Mouse (Mus musculus) liver, postnatal 0 days (tissue): Measurements from ENCODE around the gene Gm867. TPM values are rescaled to one million over a fixed set of nuclear protein-coding genes. Genes with fewer than 3 reads are reported as not detected.

Source experiments
- ATAC-seq: fragments of 200-750 bp; cut with Nextera tagmentation; 2 replicates; pipeline ENCODE4 v1.8.0; 2017; ENCODE audit warnings: mild to moderate bottlenecking, moderate library complexity
- DNase-seq: peaks from one replicate; pipeline ENCODE4 v3.0.0-alpha.2; 2016
- H3K27ac ChIP-seq: fragments of 300-500 bp; sonication (generic); 2 replicates; pipeline ENCODE4 v1.5.1; 2014; ENCODE audit warnings: antibody characterized with exemption, moderate library complexity, mild to moderate bottlenecking, low read depth
- H3K27me3 ChIP-seq: fragments of 300-500 bp; sonication (generic); 2 replicates; pipeline ENCODE4 v1.6.1; 2014; ENCODE audit warnings: low read length, control low read depth, mixed read lengths; ENCODE audit not compliant: insufficient read depth
- H3K36me3 ChIP-seq: fragments of 300-500 bp; sonication (generic); replicated peaks from 2 replicates; pipeline ENCODE4 v1.6.1; 2014; ENCODE audit warnings: mild to moderate bottlenecking, control low read depth, low read length, moderate library complexity, mixed read lengths; ENCODE audit not compliant: insufficient read depth
- H3K4me1 ChIP-seq: fragments of 300-500 bp; sonication (generic); 2 replicates; pipeline ENCODE4 v1.6.1; 2014; ENCODE audit warnings: antibody characterized with exemption, mild to moderate bottlenecking, control low read depth; ENCODE audit not compliant: insufficient read depth
- H3K4me2 ChIP-seq: fragments of 300-500 bp; sonication (generic); 2 replicates; pipeline ENCODE4 v1.6.1; 2014; ENCODE audit warnings: low read depth, mild to moderate bottlenecking, low read length, moderate library complexity, mixed read lengths
- H3K4me3 ChIP-seq: fragments of 300-500 bp; sonication (generic); 2 replicates; pipeline ENCODE4 v1.5.1; 2014; ENCODE audit warnings: low read depth, low read length
- H3K9ac ChIP-seq: fragments of 300-500 bp; sonication (generic); replicated peaks from 2 replicates; pipeline ENCODE4 v1.6.1; 2014; ENCODE audit warnings: mild to moderate bottlenecking, moderate library complexity
- H3K9me3 ChIP-seq: fragments of 300-500 bp; sonication (generic); 2 replicates; pipeline ENCODE4 v1.6.1; 2016; ENCODE audit warnings: mild to moderate bottlenecking, control low read depth, low read length, mixed read lengths
- CTCF ChIP-seq: sonication (generic); IDR thresholded peaks from 2 replicates; pipeline ENCODE4 v1.5.1; 2016; ENCODE audit warnings: antibody characterized with exemption, low read depth
- EP300 ChIP-seq: IDR thresholded peaks from 2 replicates; pipeline ENCODE4 v1.6.1; 2016; ENCODE audit warnings: antibody characterized with exemption, low read depth, mild to moderate bottlenecking
- WGBS: fragments of 180-500 bp; shearing (Covaris S2); extraction: QIAGEN DNeasy Blood & Tissue Kit; methylation state at CpG from one replicate; pipeline ENCODE4 v1.1.7; 2014; ENCODE audit not compliant: insufficient replicate concordance; 5-methylcytosine and 5-hydroxymethylcytosine counted together
- polyA plus RNA-seq: library from polyadenylated mRNA; unstranded; fragments of >200 nt; fragmentation: Nextera tagmentation; extraction: Ambion mirVana; gene quantifications from 2 replicates; pipeline ENCODE4 v1.2.1, GENCODE M21; 2015

Gene Gm867
- polyA plus RNA-seq, 1 experiment from 2014 or later: 8.6 TPM

DNA sequence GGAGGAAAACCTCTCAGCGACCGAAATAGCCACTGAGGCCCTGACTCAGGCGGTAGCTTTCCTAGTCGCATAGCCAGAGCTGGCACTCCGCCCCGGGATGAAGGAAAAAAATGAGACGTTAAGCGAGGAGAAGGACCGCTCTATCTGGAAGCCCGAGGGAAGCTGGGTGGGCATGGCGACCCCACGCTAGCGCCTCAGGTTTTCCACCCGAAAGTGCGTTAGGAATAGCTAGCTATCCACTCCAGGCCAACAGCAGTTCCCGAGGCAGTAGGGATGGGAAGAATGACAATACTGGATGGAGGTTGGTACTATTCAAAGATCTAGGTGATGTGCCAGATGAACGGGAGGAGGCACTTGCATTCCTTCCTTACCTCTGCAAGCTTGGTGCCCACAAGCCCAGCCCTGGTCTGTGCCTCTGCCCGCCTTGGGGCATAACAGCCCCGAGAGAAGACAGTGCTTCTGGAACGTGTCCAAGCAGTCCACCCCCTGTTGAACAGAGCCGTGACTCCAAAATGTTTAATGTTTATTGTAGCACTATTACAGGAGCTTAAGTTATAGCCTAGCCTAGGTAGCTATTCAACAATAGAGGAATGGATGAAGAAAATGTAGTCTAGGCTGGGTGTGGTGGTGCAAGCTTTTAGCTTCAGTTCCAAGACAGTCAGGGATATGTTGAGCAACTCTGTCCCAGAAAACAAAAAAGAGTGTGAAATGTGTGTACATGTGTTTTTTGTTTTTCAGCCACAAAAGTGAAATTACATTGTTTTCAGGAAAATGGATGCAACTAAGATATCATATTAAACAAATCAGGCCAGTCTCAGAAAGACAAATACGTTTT is 18.5 kb downstream of the Gm867 start:
- TF ChIP-seq CTCF (no peak), EP300 (no peak)
- H3K4me3 ChIP-seq: peak overlapping the region; percentile 94
- H3K4me2 ChIP-seq: peak overlapping the region; percentile 99
- DNase-seq (peak; percentile 24), ATAC-seq (peak; percentile 24)
- H3K9ac ChIP-seq: peak overlapping the region; percentile 83
- H3K36me3 ChIP-seq: peaks cover 4% of the 10 kb centered on the region; the same call in 1 of the 2 replicates
- H3K4me1 ChIP-seq: peaks cover 16% of the 10 kb centered on the region
- WGBS: 5% methylated on average over 22 of the region's 22 CpGs
- H3K9me3 ChIP-seq: no peaks in the 10 kb centered on the region
- peak overlapping the region; percentile 83 for H3K27ac ChIP-seq
- no peaks in the 10 kb centered on the region for H3K27me3 ChIP-seq

DNA sequence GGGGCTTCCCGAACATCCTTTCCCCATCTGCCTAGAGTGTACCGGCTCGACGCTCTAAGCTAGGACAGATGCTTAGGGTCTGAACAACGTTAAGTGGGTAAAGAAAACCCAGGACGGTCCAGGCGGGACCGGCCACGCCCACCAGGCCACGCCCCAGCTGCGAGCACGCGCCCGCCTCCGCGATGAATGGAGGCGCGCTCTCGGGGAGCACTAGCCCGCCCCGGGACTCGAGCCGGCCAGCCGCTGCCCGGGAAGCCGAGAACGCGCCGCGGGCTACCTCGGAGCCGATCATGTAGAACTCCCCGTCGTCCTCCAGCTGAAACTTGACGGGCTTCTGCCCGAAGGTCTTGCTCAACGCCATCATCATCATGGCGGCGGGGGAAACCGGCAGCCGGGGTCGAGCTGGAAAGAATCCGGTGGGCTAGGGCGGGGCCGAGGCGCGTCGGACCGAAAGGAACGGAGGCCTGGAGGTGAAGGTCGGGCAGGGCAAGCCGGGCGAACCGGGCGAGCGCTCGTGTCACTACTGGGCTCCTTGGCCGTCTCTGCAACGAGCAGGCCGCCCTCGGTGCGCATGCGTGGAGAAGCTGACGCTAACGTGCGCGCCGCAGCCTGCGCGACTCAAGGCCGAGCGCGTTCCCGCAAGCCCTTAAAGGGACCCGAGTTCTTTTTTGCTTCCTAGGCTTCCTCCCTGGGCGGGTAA is 19.3 kb downstream of the Gm867 start, which contains the start of gene Smarcb1:
Gene Smarcb1, minus strand, starts transcription at position 592 of the 700 bp plus-strand sequence.
- Histone ChIP-seq H3K9me3 (no peaks in the 10 kb centered on the region), H3K36me3 (peaks cover 8% of the 10 kb centered on the region; the same call in 1 of the 2 replicates), H3K4me3 (peak within 1 kb of the TSS; percentile 94), H3K4me2 (peak within 1 kb of the TSS; percentile 99), H3K27ac (peak within 1 kb of the TSS; percentile 83), H3K27me3 (no peaks in the 10 kb centered on the region), H3K4me1 (peaks cover 16% of the 10 kb centered on the region), H3K9ac (peak within 1 kb of the TSS; percentile 83)
- DNase-seq (peak; percentile 95), ATAC-seq (peak; percentile 96)
- WGBS: under 1% methylated on average over 76 of the region's 76 CpGs
- TF ChIP-seq CTCF (no peak), EP300 (no peak)

DNA sequence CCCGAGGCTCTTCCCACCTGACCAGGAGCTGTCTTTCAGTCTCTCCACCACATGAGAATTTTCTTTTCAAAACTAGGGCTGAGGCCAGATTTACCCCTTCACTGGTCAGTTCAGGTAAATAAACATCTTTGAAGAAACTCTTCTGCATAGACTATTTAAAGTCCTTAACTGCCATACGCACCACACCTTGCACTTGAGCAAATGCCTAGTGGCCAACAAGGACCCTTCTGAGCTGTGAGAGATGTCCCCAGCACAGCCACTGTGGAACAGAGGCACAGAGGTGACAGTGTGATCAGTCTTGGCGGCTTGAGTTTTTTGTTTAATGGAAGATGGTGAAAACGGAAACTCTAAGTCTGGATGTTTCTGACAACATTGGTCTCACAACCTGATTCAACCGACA is 21.4 kb downstream of the Gm867 start:
- WGBS: 84% methylated on average over 5 of the region's 5 CpGs
- no peak overlapping the region for H3K4me3 ChIP-seq
- H3K9ac ChIP-seq: no peak overlapping the region
- DNase-seq (no peak), ATAC-seq (no peak)
- H3K9me3 ChIP-seq: no peaks in the 10 kb centered on the region
- no peaks in the 10 kb centered on the region for H3K27me3 ChIP-seq
- H3K4me1 ChIP-seq: peaks cover 16% of the 10 kb centered on the region
- TF ChIP-seq CTCF (no peak), EP300 (no peak)
- H3K27ac ChIP-seq: no peak overlapping the region
- peaks cover 18% of the 10 kb centered on the region; the same call in 1 of the 2 replicates for H3K36me3 ChIP-seq
- H3K4me2 ChIP-seq: no peak overlapping the region

DNA sequence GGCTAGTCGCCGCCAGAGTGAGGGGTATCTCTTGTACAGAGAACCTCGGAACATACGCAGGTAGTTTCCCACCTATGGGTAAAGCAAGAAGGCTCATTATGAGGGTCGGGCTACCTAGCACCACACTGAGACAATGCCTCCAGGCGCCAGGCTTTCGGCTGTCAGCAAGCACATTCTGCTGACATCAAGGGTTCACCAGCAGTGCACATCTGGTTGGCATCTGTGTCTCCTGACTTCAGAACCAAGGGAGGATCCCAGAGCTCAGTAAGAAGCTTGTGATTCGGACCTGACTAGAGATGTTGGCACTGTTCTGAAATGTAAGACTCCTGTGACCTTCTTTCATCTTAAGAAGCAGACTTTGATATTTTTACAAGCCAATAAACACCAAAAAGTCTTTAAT is 23.6 kb downstream of the Gm867 start:
- Histone ChIP-seq H3K4me2 (no peak overlapping the region), H3K9ac (no peak overlapping the region), H3K27me3 (no peaks in the 10 kb centered on the region), H3K27ac (no peak overlapping the region), H3K4me1 (peaks cover 9% of the 10 kb centered on the region), H3K9me3 (no peaks in the 10 kb centered on the region), H3K36me3 (peaks cover 22% of the 10 kb centered on the region; the same call in 1 of the 2 replicates), H3K4me3 (no peak overlapping the region)
- DNase-seq (no peak), ATAC-seq (no peak)
- TF ChIP-seq EP300 (no peak), CTCF (no peak)
- WGBS: 87% methylated on average over 8 of the region's 8 CpGs

DNA sequence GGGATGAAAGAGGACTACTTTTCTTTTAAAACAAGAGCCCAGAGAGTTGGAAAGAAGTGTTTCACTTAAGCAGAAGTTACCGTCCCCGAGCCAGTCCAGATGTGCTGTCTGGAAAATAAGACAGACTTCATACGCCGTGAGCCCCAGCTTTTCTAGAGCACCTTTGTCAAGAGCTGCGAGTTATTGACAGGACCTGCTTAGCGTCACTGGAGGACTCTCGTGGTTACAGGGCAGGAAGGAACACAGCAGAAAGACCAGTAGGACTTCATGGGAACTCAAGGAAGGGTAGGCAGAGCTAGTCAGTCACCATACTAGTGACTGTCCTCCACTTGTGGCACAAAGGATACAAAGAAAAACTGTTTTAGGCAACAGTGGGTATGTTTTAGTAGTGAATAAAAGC is 24.9 kb downstream of the Gm867 start:
- no peaks in the 10 kb centered on the region for H3K9me3 ChIP-seq
- ATAC-seq (no peak), DNase-seq (no peak)
- H3K4me2 ChIP-seq: no peak overlapping the region
- peaks cover 34% of the 10 kb centered on the region for H3K36me3 ChIP-seq
- no peaks in the 10 kb centered on the region for H3K27me3 ChIP-seq
- no peak overlapping the region for H3K27ac ChIP-seq
- WGBS: 82% methylated on average over 7 of the region's 7 CpGs
- peaks cover 5% of the 10 kb centered on the region for H3K4me1 ChIP-seq
- H3K9ac ChIP-seq: no peak overlapping the region
- no peak overlapping the region for H3K4me3 ChIP-seq
- no peak for TF ChIP-seq CTCF

DNA sequence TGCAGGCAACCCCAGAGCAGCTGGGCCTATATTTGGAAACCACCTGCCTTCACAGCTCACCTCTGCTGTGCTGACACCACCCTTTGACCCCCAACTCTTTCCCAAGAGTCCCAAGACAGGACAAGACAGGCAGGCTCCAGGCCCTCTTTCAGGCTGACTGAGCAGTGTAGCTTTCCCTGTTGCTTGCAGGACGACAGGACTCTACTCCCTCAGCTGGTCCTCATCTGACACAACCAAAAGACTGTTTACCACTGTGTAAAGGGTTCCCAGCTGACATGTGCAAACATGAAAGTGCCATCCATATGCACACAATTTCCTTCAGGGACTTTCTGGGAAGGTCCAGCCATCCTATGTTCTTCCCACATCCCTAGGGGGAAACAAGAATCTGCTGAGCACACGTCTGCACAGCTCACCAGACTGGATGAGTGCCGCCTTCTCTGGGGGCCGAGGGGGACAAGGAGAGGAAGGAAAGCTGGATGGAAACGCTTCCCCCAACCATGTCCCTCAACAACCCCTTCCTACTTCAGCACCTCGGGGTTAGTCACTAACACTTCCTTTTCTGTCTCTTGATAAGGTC is 27.4 kb downstream of the Gm867 start:
- no peak overlapping the region; the same call in 1 of the 2 replicates for H3K9ac ChIP-seq
- no peak overlapping the region for H3K27ac ChIP-seq
- TF ChIP-seq EP300 (no peak), CTCF (no peak)
- ATAC-seq: no peak
- H3K9me3 ChIP-seq: no peaks in the 10 kb centered on the region
- no peak for DNase-seq
- no peaks in the 10 kb centered on the region for H3K4me1 ChIP-seq
- no peak overlapping the region for H3K4me2 ChIP-seq
- 46% methylated on average over 6 of the region's 6 CpGs for WGBS
- H3K27me3 ChIP-seq: no peaks in the 10 kb centered on the region
- no peak overlapping the region for H3K4me3 ChIP-seq
- H3K36me3 ChIP-seq: peaks cover 50% of the 10 kb centered on the region
